Mouse (Mus musculus) olfactory bulb, adult 2 months (tissue): Measurements from ENCODE around the gene Mon1a.

Experiments
- CTCF ChIP-seq: fragments of 200-500 bp; IDR thresholded peaks from 2 replicates; pipeline ENCODE4 v1.5.1; 2012; ENCODE audit warnings: low read depth, mild to moderate bottlenecking, low read length, moderate library complexity; ENCODE audit not compliant: insufficient read depth
- POLR2A ChIP-seq: fragments of 200-500 bp; IDR thresholded peaks from 2 replicates; pipeline ENCODE4 v1.6.1; 2012; ENCODE audit warnings: mild to moderate bottlenecking, low read depth, low read length, moderate library complexity; ENCODE audit not compliant: insufficient read depth

GRCm38 (mm10) chr9:107891023-107891422 is 3.1 kb downstream of the Mon1a start:
- TF ChIP-seq CTCF: no peak
- TF ChIP-seq POLR2A: no peak
